Mouse (Mus musculus): Measurements from ENCODE around the gene Fam193a. TPM values are rescaled to one million over a fixed set of nuclear protein-coding genes. Genes with fewer than 3 reads are reported as not detected.

The Fam193a gene
- polyA plus RNA-seq, 1 experiment from 2014 or later: 10.3 TPM

DNA sequence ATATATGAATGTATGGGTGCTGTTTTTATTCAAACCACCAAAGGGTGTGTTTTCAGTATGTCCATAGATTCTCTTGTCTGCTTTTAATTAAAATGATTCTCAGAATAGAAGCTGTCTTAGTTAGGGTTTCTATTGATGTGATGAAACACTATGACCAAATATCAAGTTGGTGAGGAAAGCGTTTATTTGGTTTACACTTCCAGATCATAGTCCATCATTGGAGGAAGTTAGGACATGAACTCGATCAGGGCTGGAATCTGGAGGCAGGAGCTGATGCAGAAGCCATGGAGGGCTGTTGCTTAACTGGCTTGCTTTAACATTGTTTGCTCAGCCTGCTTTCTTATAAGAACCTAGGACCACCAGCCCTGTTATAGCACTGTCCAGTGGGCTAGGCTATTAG, 12.0 kb downstream of the Fam193a start:
- DNase-seq (ENCODE audit: low spot score): no peak

DNA sequence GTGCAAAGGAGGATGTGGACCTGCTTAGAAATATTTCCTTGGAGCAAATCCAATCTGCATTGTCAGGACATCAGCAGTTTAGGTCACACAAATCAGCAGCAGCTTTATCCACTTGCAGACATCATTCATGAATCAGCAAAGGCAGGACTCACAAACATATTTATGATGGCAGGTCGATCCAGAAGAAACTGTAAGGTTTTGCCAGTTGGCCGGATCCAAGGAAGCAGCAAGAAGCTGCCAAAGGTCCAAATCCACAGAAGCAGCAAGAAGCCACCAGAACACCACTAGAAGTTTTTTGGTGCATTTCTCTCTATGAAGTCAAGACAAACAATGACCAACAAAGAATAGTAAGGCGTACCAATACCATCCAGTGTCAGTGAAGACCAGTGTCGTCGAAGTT, 15.9 kb downstream of the Fam193a start:
- no peak for DNase-seq (ENCODE audit: low spot score)

DNA sequence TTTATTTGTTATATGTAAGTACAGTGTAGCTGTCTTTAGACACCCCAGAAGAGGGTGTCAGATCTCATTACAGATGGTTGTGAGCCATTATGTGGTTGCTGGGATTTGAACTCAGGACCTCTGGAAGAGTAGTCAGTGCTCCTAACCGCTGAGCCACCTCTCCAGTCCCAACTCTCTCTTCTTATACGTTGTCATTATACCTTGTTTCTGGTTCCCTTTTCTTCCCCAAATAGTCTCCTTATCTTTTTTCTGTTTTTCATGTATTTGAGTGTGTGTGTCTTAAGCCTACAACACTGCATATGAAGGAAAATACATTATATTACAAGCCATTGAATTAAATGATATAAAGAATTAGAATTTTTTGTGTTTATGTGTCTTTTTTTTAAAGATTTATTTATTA, 17.0 kb downstream of the Fam193a start:
- DNase-seq (ENCODE audit: low spot score): no peak

DNA sequence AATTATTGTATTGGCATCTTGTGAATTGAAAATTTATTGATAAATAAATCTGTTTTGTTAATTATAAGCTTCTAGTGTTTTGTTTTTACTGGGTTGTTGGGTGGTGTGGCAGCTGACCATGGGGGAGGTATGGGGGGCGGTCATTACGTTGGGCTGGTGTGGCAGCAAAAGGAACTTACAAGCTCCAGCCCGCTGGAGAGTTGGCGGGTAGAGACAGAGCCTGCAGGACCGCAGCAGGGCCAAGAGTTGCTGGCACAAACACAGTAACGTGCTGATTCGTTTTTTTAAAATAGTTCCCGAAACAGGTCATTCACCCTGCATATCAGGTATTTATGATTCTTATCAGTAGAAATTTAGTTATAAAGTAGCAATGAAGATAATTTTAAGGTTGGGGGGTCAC, 23.5 kb downstream of the Fam193a start:
- no peak for DNase-seq (ENCODE audit: low spot score)

DNA sequence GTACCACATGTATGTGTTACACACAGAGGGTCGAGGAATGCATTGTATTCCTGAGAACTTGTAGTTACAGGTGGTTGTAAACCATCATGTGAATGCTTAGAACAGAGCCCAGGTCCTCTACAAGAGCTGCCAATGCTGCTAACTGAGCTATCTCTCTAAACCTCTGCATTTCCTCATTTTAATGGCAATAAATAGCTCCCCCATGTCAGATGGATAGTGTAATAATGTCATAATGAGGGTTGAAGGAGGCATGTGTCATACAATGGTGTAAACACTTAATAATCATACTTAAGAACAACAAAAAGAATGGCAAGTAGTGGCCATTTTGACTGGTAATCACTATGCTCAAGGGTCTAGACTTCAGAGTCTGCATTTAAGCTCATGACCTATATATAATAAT, 25.6 kb downstream of the Fam193a start:
- no peak for DNase-seq (ENCODE audit: low spot score)

DNA sequence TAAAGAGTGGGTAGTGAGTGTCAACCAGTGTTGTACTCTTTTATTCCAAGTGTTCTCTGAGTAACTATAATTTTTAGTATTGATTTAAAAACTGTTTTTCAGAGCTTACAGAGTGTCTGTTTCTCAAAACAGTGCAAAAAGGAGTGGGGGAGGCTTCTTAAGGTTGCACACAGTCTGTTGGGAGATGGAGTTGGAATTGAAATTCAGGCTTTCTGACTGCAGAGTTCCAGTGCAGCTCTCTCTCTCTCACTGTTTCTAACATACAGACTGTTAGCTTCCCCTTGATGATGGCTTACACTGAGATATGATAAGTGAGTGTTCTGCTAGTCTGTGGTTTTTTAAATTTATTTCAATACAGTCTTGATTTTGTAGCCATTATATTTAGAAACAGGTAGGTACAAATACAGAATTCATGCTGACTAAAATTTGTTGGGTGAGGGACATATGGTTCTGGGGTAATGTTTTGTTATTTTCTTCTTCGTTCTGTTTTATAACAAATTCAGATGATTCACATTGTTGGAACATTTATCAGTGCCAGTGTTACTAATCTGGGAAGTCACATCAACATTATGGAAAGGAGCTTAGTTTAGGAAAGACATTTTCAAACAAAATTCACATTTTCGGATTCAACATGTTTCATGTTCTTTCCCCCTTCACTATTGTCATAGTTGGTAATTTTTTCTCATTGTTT, 26.3 kb downstream of the Fam193a start:
- no peak for DNase-seq (ENCODE audit: low spot score)

DNA sequence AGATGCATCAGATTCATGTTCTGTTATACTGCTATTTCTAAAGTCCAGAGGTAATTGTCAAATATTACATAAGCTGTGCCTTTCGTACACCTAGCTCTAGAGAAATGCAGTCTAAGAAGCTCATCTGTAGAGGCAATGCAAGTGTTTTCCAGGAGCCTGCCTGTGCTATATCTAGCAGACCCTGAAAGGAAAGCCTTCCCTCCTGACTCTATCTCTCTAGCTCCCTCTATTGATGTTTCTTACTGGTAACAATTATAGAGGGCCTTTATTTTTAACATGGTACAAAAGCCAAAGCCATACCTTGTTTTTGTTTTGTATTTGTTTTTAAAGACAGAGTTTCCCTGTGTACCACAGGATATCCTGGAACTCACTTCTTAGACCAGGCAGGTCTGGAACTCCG, 28.1 kb downstream of the Fam193a start:
- DNase-seq (ENCODE audit: low spot score): peak; percentile 4

DNA sequence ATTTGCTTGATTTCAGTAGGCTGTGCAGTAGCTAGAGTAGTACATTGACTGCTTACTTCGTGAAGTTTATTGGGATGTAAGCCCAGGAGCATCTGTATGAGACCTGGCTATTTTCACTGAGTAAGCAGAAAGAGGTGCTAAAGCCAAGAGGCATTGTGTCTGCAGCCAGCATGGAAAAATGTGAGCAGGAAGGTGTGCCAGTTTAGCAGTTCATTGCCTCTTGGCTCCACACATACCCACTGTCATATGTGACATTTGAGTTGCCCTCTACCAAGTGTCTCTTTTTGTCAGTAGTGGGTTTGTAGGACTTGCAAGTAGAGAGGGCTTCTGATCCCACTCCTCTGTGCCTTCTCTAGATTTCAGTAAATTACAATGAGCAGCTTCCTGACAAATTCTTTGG, 28.6 kb downstream of the Fam193a start:
- no peak for DNase-seq (ENCODE audit: low spot score)

DNA sequence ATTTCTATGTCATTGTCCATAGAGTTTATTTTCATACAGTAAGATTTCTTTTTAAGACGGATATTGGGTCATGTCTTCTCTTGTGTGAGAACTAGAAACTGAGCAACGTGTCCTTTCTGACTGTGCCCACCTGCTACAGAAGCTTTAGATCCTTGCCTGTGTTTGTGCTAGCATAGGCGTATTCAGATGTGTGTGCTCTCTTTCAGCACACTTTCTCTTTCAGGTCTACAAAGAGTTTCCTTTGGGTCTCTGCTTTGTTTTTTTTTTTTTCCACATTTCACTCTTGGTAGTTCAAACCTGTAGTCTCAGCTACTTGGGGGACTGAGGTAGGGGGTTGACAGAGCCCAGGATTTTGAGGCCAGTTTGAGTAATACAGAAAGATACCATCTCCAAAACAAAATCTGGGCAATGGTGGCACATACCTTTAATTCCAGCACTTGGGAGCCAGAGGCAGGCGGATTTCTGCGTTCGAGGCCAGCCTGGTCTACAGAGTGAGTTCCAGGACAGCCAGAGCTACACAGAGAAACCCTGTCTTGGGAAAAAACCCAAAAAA, 37.7 kb downstream of the Fam193a start:
- peak; percentile 70 for DNase-seq (ENCODE audit: low spot score)

DNA sequence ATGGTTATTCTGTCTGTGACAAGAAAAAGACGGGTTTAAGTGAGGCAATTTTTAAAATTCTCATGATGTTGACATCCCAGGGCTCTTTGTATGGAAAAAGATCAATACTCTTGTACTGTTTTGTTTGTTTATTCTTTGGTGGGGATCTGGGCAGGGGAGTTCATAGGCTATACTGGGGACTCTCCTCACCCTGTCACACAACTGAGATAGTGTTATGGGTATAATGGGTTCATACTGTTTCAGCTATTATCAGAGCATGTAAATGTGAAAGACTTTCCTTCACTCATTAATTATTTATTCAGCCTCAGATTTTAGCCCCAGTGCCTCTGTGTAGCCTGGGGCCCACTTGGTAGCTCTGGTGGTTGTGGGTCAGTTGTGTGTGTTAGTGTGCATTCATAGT, 39.3 kb downstream of the Fam193a start:
- no peak for DNase-seq (ENCODE audit: low spot score)

DNA sequence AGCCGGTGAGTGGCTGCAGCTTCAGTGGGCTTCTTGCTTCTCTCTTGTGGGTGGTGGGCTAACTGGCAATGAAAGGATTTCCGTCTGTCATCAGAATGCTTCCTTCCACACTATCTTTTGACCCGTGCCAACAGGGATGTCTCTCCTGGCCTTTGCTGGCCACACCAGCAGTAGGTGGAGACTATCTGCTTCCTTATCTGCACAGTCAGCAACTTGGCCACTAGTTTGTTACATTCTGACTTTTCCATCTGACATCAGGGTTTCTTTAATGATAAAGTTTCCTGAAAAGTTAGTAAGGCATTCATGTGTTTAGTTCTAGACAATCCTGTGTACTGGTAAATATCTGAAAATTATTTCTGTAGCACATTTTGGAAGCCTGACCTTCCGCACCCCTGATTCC, 41.1 kb downstream of the Fam193a start:
- DNase-seq (ENCODE audit: low spot score): no peak

DNA sequence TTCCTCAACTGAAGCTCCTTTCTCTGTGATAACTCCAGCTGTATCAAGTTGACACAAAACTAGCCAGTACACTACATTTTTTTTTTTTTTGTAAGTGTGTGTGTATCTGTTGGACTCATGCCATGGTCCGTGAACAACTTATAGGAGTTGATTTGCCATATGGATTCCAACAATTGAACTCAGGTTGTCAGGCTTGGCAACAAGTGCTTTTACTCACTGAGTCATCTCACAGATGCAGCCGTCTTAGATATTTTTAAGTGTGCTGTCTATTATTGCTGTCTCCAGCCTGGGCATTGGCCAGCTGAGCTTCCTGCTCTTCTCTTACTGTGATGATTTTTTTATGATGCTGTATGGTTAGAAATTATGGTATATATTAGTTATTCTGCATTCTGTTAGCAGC, 44.2 kb downstream of the Fam193a start:
- no peak for DNase-seq (ENCODE audit: low spot score)

DNA sequence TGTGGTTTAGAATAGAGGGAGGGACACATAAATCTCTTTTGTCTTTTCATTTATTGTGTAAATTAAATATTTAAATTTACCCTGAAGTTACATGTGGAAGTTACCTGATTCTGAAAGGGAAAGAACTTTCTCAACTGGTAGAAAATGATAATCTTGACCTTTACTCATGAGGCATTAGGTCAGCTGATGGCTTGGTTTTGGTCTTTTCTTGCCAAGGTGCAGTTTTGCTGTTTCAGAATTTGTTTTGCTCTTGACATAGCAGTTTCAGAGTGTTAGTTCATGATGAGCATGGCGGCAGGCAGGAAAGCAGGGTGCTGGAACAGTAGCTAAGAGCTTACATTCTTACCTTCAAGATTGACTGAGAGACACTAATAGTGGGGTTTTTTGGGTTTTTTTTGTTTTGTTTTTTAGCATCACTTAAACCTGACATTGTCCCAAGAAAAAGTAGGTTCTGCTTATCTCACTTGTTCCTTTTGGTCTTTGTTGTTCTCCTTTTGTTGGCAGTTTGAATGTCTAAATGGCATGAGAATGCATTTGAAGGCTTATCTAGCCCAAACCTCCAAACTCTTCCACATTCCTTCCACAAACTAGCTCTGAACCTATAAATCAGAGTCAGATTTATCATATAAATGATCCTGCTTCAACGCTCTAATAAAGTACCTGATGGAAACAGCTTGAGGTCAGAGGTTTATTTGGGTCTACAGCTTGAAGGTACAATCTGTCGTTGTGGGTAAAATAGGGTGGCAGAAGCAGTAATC, 47.7 kb downstream of the Fam193a start:
- DNase-seq (ENCODE audit: low spot score): no peak

DNA sequence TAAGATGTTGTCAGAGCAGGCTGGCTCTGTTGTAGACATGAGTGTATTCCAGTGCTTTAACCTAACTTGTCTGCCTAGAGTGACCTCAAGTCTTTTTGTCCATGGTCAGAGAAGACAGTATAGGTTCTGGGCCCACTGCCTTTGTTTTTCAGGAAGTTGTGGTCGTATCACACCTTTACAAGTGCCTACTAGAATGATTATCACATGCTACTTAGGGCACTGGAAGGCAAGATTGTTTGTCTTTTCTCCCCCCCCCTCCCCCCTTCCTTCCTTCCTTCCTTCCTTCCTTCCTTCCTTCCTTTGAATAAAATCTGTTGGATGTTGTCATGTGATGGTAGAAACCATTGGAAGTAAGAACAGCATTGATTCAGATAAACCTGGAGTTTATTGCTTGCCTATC, 49.5 kb downstream of the Fam193a start:
- DNase-seq (ENCODE audit: low spot score): no peak

DNA sequence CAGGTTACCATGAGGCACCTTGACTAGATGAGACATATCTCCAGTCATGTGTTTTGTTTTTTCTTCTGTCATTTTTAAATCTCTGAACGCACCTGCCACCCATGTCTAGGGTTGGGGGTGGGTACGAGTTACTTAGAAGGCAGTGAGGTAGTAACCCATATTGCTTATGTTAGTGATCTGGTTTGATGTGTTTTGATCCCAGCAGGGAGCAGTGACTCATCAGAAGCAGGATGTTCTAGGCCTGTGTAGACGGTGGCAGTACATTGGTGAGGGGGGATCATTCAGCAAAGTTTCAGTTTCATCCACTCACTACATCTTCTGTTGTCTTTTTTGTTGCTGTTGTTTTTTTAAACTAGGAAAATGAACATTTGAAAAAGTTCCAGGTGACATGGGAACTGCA, 61.0 kb downstream of the Fam193a start:
- no peak for DNase-seq (ENCODE audit: low spot score)

DNA sequence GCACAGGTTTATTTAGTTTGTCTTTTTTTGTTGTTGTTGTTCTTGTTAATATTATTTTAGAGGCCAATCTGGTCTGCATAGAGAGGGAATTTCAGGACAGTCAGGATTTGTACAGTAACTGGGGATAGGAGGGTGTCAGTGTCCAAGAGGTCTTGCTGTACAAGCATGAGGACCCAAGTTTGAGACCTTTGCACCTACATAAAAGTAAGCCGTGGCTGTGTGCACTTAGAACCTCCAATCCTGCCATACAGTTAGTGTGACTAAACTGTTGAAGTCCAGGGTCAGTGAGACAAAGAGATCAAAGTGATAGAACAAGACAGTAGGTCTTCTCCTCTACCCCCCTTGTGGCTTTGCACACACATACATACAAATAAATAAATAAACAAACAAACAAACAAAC, 64.1 kb downstream of the Fam193a start:
- no peak for DNase-seq (ENCODE audit: low spot score)

DNA sequence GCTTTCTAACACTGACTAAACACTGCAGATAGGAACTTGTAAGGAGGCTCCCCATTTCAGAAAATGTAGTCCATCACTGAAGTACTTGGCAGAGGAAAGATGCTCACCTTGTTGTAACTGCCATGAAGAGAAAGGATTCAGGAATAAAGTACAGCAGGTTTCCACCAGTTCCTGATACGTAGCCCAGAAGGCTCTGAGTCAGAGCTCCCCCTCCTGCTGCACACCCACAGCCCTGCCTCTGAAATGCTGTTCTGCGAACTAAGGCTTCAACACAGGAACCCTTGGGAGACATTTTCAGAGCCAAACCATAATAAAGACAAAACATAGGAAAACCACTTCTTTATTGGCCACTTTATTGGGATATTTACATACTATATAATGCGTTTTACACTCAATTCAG, 64.5 kb downstream of the Fam193a start:
- no peak for DNase-seq (ENCODE audit: low spot score)

DNA sequence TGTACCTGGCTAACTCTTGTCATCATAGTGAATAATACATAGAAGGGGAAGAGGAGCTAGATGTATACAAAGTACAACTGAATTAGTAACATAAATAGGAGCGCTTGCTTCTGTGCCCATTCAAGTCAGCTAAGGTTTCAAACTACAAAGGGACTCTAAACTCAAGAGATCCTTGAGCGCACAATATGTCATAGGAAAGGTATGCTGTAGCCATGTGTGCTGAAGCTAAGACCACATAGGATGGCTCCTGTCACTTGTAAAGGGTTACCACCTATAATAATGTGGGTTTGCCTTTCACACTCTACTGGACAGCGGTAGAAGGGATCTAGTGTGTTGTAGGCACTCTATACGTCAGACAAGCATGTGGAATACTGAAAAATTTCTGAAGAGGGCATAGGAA, 68.3 kb downstream of the Fam193a start:
- no peak for DNase-seq (ENCODE audit: low spot score)

DNA sequence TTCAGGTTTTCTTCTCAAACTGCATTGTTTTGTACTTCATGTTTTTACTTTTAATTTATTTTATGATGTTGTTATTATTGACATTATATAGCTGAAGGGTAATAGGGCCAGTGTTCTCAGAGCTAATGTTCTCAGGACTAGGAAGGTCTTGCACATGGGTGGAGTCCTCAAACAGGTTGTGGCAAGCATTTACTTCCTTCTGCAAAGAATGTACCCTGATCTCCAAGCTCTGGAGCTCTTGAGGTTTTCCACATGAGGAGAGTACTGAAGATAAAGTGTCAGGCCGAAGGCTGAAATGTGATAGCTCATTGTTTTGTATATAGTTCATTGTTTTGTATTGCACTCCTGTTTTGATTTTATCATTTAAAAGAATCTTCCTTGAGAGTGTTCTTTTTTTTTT, 68.9 kb downstream of the Fam193a start:
- no peak for DNase-seq (ENCODE audit: low spot score)

DNA sequence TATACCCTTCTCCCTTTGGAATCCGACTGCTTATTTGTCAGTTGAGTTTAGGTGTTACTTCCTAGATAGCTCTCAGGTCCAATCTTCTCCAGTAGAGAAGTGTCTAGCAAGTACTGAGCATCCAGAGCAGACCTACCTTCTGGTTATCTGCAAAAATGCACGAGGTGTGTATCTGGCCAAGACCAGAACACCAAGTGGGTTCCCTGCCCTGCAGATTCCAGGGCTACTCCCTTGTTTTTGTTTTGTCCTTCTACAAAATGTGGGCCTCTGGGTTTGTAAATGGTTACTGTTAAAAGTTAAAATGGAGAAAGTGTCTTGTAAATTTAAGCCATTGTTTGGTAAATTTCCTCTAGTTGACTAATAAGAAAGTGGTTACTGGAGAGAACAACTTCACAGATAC, 70.0 kb downstream of the Fam193a start:
- no peak for DNase-seq (ENCODE audit: low spot score)

DNA sequence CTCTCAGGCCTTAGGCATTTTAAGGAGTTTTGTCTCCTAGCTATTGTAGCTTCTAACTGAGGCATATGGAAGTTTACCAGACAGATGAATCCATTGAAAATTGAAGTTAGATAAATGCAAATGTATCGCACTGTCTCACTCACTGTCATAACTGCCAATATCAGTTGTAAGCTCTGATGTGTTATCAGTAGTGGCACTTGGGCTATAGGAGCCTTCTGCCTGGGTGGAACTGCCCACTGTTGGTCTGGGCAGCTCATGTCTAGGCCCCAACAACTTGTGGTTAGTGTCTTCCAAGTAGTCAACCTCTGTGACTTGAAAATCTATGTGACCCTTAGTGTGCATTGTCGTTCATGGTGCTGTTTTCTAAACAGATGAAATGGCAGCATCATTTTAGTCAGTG, 72.1 kb downstream of the Fam193a start:
- DNase-seq (ENCODE audit: low spot score): no peak

DNA sequence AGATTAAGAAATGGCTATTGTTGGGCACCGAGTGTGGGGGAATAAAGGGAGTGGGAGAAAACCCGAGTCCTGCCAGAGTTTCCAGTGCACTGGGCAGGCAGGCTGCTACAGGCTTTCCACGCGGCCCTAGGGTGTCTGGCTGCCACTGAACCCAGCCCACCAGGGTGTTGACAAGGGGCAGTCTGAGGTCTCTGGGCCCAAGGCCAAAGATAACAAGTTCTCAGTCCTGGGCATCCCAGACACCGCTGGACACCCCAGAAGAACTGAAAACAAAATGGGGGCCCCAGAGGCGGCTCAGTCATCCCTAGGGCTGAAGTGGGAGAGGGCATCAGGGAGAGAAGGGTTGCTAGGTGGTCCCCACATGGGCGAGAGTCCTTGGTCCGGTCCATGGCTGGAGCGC, 76.5 kb downstream of the Fam193a start:
- DNase-seq (ENCODE audit: low spot score): no peak

DNA sequence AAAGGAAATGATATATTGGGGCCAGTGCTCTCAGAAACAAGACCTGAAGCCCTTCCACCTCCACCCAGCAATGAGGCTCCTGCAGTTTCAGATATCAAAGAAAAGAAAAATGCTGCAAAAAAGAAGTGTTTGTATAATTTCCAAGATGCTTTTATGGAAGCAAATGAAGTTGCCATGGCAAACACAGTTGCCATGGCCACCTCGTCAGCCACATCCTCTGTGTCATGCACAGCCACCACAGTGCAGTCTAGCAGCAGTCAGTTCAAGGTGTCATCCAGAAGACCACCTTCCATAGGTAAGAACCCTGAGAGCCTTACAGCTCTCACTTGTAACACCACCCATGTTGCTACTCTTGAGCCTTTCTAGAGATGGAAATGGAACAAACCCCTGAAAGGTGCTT, 89.3 kb downstream of the Fam193a start:
- DNase-seq (ENCODE audit: low spot score): no peak
